Comparison of ENCODE assay signal across 8 mouse cellular contexts in the genomic region with DNA sequence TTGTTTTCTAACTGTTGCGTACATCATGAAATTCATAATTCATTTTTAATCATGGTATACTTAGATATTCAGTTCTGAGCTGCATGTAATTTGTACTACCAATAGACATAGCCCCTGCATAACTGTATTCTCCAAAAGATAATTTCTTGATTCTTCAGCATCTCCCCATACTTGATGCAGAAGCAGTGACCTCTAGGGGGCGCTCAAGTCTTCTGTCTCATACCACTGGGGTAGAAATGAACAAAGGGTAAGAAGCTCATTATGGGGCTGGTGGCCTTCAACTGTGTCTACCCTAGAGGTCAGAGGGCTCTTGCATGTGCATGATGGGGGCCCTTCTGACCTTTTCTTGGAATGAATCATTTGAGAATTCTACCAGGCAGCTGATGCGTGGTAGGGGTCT.
DNase-seq lines count a peak whose midpoint lies in the region; ATAC-seq lines count a peak whose summit lies in the region.

No protein-coding gene starts in this region.

- H3K36me3 ChIP-seq in embryonic facial prominence, embryonic 14.5 days (ENCODE audit: control insufficient read depth, insufficient read depth, low read length) = no peaks in the 10 kb centered on the region
- H3K36me3 ChIP-seq in neural tube, embryonic 11.5 days (ENCODE audit: control insufficient read depth, insufficient read depth, low read length) = no peaks in the 10 kb centered on the region

- H3K4me3 ChIP-seq in embryonic facial prominence, embryonic 14.5 days (ENCODE audit: low read depth, low read length) = no peak overlapping the region
- H3K4me3 ChIP-seq in neural tube, embryonic 11.5 days (ENCODE audit: low read depth, low read length) = no peak overlapping the region

- H3K27me3 ChIP-seq in embryonic facial prominence, embryonic 14.5 days (replicated peaks; ENCODE audit: control insufficient read depth, insufficient read depth, low read length) = no peaks in the 10 kb centered on the region; the same call in none of the 2 replicates
- H3K27me3 ChIP-seq in neural tube, embryonic 11.5 days (ENCODE audit: control insufficient read depth, insufficient read depth, low read length) = no peaks in the 10 kb centered on the region

- H3K9ac ChIP-seq in embryonic facial prominence, embryonic 14.5 days (ENCODE audit: low read depth, low read length) = no peak overlapping the region
- no peak overlapping the region for H3K9ac ChIP-seq in neural tube, embryonic 11.5 days (ENCODE audit: low read length)

- H3K4me1 ChIP-seq in embryonic facial prominence, embryonic 14.5 days (ENCODE audit: control insufficient read depth, insufficient read depth, low read length) = no peaks in the 10 kb centered on the region
- no peaks in the 10 kb centered on the region for H3K4me1 ChIP-seq in neural tube, embryonic 11.5 days (ENCODE audit: control insufficient read depth, insufficient read depth, low read length)

- 64% methylated on average over 3 of the region's 3 CpGs for WGBS in embryonic facial prominence, embryonic 14.5 days
- 62% methylated on average over 3 of the region's 3 CpGs for WGBS in neural tube, embryonic 11.5 days

- no peak for ATAC-seq in embryonic facial prominence, embryonic 14.5 days (ENCODE audit: low read depth)
- no peak for ATAC-seq in neural tube, embryonic 11.5 days (ENCODE audit: insufficient read depth, low FRiP score, low TSS enrichment)

- DNase-seq in gastrocnemius, adult 18-20 months (ENCODE audit: low spot score) = peak; percentile 26
- no peak for DNase-seq in gastrocnemius, postnatal 25 days
- peak; percentile 43 for DNase-seq in A20 (ENCODE audit: low read depth, low spot score)
- peak; percentile 26 for DNase-seq in adrenal gland, postnatal 25 days
- peak; percentile 30 for DNase-seq in embryonic facial prominence, embryonic 14.5 days (ENCODE audit: low spot score)
- peak; percentile 17 to 36 for DNase-seq in layer of hippocampus, postnatal 10 days (ENCODE audit: low spot score in 2 of 2)
- DNase-seq in neural tube, embryonic 11.5 days (ENCODE audit: low spot score) = peak; percentile 53
- peak; percentile 78 for DNase-seq in thymus, postnatal 4 days

- no peaks in the 10 kb centered on the region for H3K9me3 ChIP-seq in embryonic facial prominence, embryonic 14.5 days (ENCODE audit: control insufficient read depth, low read length)
- no peaks in the 10 kb centered on the region for H3K9me3 ChIP-seq in neural tube, embryonic 11.5 days (ENCODE audit: control insufficient read depth, low read length)

- H3K4me2 ChIP-seq in embryonic facial prominence, embryonic 14.5 days (ENCODE audit: low read depth, low read length) = no peak overlapping the region
- no peak overlapping the region for H3K4me2 ChIP-seq in neural tube, embryonic 11.5 days (ENCODE audit: low read depth)

- H3K27ac ChIP-seq in embryonic facial prominence, embryonic 14.5 days (replicated peaks; ENCODE audit: low read depth, low read length) = no peak overlapping the region
- no peak overlapping the region for H3K27ac ChIP-seq in neural tube, embryonic 11.5 days (ENCODE audit: low read depth, low read length)
